Mouse (Mus musculus) forebrain, postnatal 0 days (tissue): ENCODE data around the gene Rabep2. TPM values are rescaled to one million over a fixed set of nuclear protein-coding genes. Genes with fewer than 3 reads are reported as not detected.

Experiments used
- ATAC-seq: fragments of 200-750 bp; cut with Nextera tagmentation; 2 replicates; pipeline ENCODE4 v1.8.0; 2017; ENCODE audit warnings: mild to moderate bottlenecking, moderate library complexity
- DNase-seq: peaks from one replicate; pipeline ENCODE4 v3.0.0-alpha.2; 2015
- H3K27ac ChIP-seq: fragments of 300-500 bp; sonication (generic); 2 replicates; pipeline ENCODE4 v1.5.1; 2014; ENCODE audit warnings: low read depth, mild to moderate bottlenecking, antibody characterized with exemption, low read length, moderate library complexity, mixed read lengths
- H3K27me3 ChIP-seq: fragments of 300-500 bp; sonication (generic); 2 replicates; pipeline ENCODE4 v1.6.1; 2014; ENCODE audit warnings: mild to moderate bottlenecking, low read length, mixed read lengths; ENCODE audit not compliant: insufficient read depth
- H3K36me3 ChIP-seq: fragments of 300-500 bp; sonication (generic); 2 replicates; pipeline ENCODE4 v1.6.1; 2014; ENCODE audit warnings: mild to moderate bottlenecking, moderate library complexity; ENCODE audit not compliant: insufficient read depth
- H3K4me1 ChIP-seq: fragments of 300-500 bp; sonication (generic); 2 replicates; pipeline ENCODE4 v1.6.1; 2014; ENCODE audit warnings: antibody characterized with exemption; ENCODE audit not compliant: insufficient read depth
- H3K4me2 ChIP-seq: fragments of 300-500 bp; sonication (generic); 2 replicates; pipeline ENCODE4 v1.6.1; 2014; ENCODE audit warnings: low read depth, mild to moderate bottlenecking, moderate library complexity
- H3K4me3 ChIP-seq: fragments of 300-500 bp; sonication (generic); 2 replicates; pipeline ENCODE4 v1.5.1; 2014; ENCODE audit warnings: low read depth, low read length, mixed read lengths
- H3K9ac ChIP-seq: fragments of 300-500 bp; sonication (generic); 2 replicates; pipeline ENCODE4 v1.6.1; 2014; ENCODE audit warnings: mild to moderate bottlenecking
- H3K9me3 ChIP-seq: fragments of 300-500 bp; sonication (generic); 2 replicates; pipeline ENCODE4 v1.6.1; 2016; ENCODE audit warnings: low read length
- CTCF ChIP-seq: sonication (generic); IDR thresholded peaks from 2 replicates; pipeline ENCODE4 v1.5.1; 2016; ENCODE audit warnings: antibody characterized with exemption, control low read depth, low read depth
- WGBS: fragments of 180-500 bp; shearing (Covaris S2); extraction: QIAGEN DNeasy Blood & Tissue Kit; methylation state at CpG from one replicate; pipeline ENCODE4 v1.1.7; 2014; 5-methylcytosine and 5-hydroxymethylcytosine counted together
- polyA plus RNA-seq: library from polyadenylated mRNA; unstranded; fragments of >200 nt; fragmentation: Nextera tagmentation; extraction: Ambion mirVana; gene quantifications from 2 replicates; pipeline ENCODE4 v1.2.1, GENCODE M21; 2015
- total RNA-seq: library from RNA; depleted of rRNA; stranded (reverse); fragments of >200 nt; gene quantifications from 2 replicates; pipeline ENCODE4 v1.2.3, GENCODE M21; 2014

The Rabep2 gene
- total and polyA plus RNA-seq, 2 experiments from 2014 or later, result 19.3 to 26.1 TPM

DNA sequence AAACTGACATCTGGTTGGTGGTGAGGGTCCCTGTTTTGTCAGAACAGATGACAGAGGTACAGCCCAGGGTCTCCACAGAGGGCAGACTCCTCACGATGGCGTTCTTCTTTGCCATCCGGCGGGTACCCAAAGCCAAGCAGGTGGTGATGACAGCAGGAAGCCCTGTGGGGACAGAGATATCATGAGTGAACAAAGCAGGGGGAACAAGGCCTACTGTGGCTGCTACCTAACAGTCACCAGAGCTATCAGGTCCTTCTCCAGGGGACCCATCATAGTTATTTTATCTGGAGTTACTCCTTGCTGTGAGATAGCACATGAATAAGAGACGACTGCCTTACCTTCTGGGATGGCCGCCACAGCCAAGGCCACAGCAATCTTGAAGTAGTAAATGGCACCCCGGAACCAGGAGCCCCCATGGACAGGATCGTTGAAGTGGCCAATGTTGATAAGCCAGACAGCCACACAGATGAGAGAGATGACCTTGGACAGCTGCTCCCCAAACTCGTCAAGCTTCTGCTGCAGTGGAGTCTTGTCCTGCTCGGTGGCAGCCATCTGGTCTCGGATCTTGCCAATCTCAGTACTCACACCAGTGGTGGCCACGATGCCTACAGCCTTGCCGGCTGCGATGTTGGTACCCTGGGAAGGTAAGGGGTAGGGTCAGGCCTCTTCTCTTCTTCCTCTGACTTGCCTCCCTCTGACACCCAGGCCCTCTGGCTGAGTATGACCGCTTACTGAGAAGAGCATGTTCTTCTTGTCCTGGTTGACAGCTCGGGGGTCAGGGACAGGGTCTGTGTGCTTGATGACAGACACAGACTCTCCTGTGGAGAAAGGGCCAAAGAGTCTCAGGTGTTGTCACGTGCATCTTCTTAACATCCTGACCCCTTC is 28.1 kb downstream of the Rabep2 start:
- Histone ChIP-seq H3K9me3 (no peaks in the 10 kb centered on the region), H3K9ac (no peak overlapping the region), H3K27me3 (no peaks in the 10 kb centered on the region), H3K4me2 (no peak overlapping the region), H3K4me1 (no peaks in the 10 kb centered on the region), H3K27ac (no peak overlapping the region), H3K36me3 (no peaks in the 10 kb centered on the region), H3K4me3 (no peak overlapping the region)
- WGBS, result 90% methylated on average over 17 of the region's 17 CpGs
- no peak for DNase-seq
- ATAC-seq, result no peak
- TF ChIP-seq CTCF, result no peak

DNA sequence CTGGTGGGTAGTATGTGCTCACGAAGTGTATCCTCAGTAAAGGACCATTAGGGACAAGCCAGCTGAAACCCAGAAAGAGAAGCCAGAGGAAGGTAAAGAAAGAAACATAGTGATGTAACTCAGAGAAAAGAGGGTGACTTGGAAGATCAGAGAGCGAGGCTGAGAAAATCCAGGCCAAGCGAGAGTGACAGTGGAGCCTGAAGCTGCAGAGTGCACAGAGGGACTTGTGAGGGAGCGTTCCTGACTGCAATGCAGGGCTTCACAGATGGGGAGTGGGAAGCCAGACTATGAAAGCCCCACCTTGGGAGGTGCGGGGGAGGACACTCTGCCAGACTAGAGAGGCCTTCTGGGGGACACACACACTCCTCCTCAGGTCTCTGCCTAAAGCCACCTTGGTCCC is 29.7 kb downstream of the Rabep2 start:
- H3K4me3 ChIP-seq, result no peak overlapping the region
- H3K4me2 ChIP-seq, result no peak overlapping the region
- no peaks in the 10 kb centered on the region for H3K4me1 ChIP-seq
- no peaks in the 10 kb centered on the region for H3K36me3 ChIP-seq
- DNase-seq (no peak), ATAC-seq (no peak)
- H3K27ac ChIP-seq, result no peak overlapping the region
- H3K9me3 ChIP-seq, result no peaks in the 10 kb centered on the region
- TF ChIP-seq CTCF, result no peak
- H3K9ac ChIP-seq, result no peak overlapping the region
- no peaks in the 10 kb centered on the region for H3K27me3 ChIP-seq
- 84% methylated on average over 5 of the region's 5 CpGs for WGBS

DNA sequence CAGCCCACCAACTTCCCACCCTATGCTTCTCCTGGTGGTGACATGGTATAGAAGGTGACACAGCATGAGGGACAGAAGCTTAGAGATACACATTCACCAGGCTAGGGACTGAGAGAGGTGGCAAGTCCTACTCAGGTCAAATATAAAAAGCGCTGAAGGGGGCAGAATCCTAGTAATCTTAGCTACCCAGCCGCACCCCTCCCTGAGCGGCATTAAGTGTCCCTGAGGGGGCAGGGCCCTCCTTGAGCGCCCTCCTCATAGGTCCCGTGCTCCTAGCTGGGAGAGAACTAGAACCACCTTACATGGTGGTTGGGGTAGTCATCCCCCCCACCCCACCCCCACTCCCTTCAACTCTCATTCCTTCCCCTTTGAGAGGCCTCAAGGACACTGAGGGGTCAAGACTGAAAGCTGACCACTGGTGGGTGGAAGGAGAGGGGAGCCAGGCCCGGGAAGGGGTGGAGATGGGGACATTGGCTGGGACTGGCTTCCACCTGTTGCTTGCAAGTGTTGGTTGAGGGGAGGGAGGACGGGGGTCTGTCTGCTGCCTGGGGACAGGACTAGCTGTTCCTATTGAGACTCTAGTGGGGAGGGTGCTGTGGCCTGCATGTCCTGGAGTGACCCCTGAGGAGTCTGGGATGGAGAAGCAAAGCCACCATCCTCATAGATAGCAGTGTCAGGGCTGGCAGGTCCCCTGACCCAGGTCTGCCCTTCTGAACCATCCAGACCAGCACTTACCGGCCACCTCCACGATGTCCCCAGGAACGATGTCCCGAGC is 30.5 kb downstream of the Rabep2 start:
- no peaks in the 10 kb centered on the region for H3K9me3 ChIP-seq
- no peaks in the 10 kb centered on the region for H3K4me1 ChIP-seq
- no peak overlapping the region for H3K4me3 ChIP-seq
- no peaks in the 10 kb centered on the region for H3K27me3 ChIP-seq
- no peak for ATAC-seq
- no peaks in the 10 kb centered on the region for H3K36me3 ChIP-seq
- no peak overlapping the region for H3K9ac ChIP-seq
- 86% methylated on average over 11 of the region's 11 CpGs for WGBS
- H3K27ac ChIP-seq, result no peak overlapping the region
- no peak for DNase-seq
- no peak for TF ChIP-seq CTCF
- no peak overlapping the region for H3K4me2 ChIP-seq

DNA sequence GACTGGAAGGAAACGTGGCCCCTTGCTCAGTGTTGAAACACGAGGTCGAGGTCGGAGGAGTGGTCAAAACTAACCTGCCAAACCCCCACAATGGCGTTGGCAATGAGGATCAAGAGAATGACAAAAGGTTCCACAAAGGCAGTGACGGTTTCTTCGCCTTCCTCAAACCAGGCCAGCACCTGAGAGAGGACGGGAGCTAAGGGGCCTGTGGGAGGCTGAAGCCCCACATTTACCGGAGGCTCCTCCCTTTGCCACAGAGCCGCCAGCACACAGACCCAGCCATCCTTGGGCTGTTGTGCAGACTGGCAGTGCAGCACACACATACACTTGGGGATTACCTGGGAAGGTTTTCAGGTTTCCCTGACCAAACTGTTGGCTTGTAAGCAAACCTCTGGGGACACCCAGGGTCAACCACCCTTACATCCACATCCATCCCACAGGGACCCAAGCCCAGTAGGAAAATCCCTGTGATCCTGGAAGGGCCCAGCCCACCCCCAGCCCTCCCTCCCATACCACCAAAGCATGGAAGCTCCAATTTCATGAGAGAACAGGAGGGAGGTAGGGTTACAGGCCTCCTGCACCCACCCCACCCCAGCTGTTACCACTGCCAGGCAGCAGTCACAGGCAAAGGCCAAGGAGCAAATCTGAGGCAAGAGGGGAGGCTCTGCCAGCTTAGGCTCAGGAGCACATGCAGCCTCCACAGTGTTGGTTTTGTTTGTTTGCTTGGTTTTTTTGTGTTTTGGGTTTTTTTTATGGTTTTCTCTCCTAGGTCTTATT is 32.3 kb downstream of the Rabep2 start:
- Histone ChIP-seq H3K4me1 (no peaks in the 10 kb centered on the region), H3K9me3 (no peaks in the 10 kb centered on the region), H3K4me3 (no peak overlapping the region), H3K4me2 (no peak overlapping the region), H3K9ac (no peak overlapping the region), H3K27me3 (no peaks in the 10 kb centered on the region), H3K27ac (no peak overlapping the region), H3K36me3 (no peaks in the 10 kb centered on the region; the same call in 1 of the 2 replicates)
- no peak for TF ChIP-seq CTCF
- 42% methylated on average over 10 of the region's 10 CpGs for WGBS
- ATAC-seq (no peak), DNase-seq (no peak)

DNA sequence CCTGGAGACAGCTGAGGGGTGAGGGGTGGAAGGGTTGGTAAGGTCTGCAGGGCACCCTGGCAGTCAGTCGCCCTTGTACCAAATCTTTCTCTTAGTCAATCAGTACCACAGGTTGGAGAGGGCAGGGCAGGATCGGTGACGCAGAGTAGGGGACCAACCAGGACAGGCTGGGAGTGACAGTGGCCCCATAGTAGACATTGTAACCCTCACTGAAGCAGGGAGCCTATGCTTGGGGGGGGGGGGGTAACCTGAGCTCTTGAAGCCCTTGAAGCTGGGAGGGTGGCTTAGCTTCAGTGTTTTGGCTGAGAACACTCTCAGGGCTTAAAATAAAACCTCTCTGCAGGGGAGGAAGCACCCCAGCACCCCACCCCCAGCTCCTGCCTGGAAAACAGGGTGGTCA is 33.1 kb downstream of the Rabep2 start:
- no peak overlapping the region for H3K27ac ChIP-seq
- H3K4me3 ChIP-seq, result no peak overlapping the region
- no peaks in the 10 kb centered on the region for H3K4me1 ChIP-seq
- no peak overlapping the region for H3K4me2 ChIP-seq
- DNase-seq (no peak), ATAC-seq (no peak)
- no peaks in the 10 kb centered on the region for H3K27me3 ChIP-seq
- no peaks in the 10 kb centered on the region for H3K9me3 ChIP-seq
- H3K9ac ChIP-seq, result no peak overlapping the region
- TF ChIP-seq CTCF, result no peak
- WGBS, result 62% methylated on average over 3 of the region's 3 CpGs
- H3K36me3 ChIP-seq, result peaks cover 4% of the 10 kb centered on the region; the same call in 1 of the 2 replicates

DNA sequence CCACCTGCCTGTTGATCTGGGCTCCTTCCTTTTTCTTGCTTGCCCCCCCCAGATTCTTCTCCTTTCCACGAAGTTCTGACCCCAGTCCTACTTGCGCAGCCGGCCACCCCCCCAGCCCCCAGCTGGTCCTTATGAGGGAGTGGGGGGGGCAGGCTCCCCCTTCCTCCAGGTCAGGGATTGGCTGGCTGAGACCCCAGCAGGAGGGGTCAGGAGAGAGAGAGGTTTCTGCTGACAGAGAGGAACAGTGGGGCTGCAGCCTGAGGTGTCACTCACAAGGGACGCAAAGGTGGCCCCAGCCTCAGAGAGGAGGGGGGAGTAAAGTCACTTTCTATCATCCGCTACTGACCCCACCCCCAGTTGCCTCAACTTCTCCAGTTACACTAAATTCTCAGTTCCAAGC is 34.4 kb downstream of the Rabep2 start, which contains the start of gene Atp2a1:
Gene Atp2a1 (minus strand): TSS at position 105 of the 400 bp plus-strand sequence.
- Histone ChIP-seq H3K4me2 (no peak within 1 kb of the TSS), H3K36me3 (peaks cover 18% of the 10 kb centered on the region), H3K4me3 (no peak within 1 kb of the TSS), H3K9ac (no peak within 1 kb of the TSS), H3K9me3 (no peaks in the 10 kb centered on the region), H3K4me1 (no peaks in the 10 kb centered on the region), H3K27me3 (no peaks in the 10 kb centered on the region), H3K27ac (no peak within 1 kb of the TSS)
- DNase-seq (no peak), ATAC-seq (no peak)
- no peak for TF ChIP-seq CTCF
- 52% methylated on average over 5 of the region's 5 CpGs for WGBS
